Mouse (Mus musculus) left cerebral cortex, postnatal 36 days (tissue): ENCODE results near the gene Adarb1. TPM values are rescaled to one million over a fixed set of nuclear protein-coding genes. Genes with fewer than 3 reads are reported as not detected.
A peak's percentile ranks its signal among the peaks of the same experiment; 100 is the strongest.

Source experiments
- DNase-seq, 2 experiments: peaks; one replicate each; pipeline ENCODE4 v3.0.0; 2021 to 2022; ENCODE audit warnings: low spot score in 2 of 2, mixed read lengths in 1 of 2
- intact Hi-C: fragments of 180-260 bp; cut with DNase I; formaldehyde crosslinking; loops from one replicate; pipeline ENCODE4 v1.15.1; 2025
- total RNA-seq, 2 experiments: library from RNA; stranded (reverse); gene quantifications; 2 replicates each; pipeline ENCODE4 v1.2.3; 2021

The Adarb1 gene
- total RNA-seq, 2 experiments from 2014 or later = 135 to 147 TPM

- no peak for DNase-seq
- intact Hi-C loops = no loop called here
Measured at GRCm38 (mm10) chr10:77397056-77397642, 20.9 kb downstream of the Adarb1 start.

- intact Hi-C loops = no loop called here
- no peak for DNase-seq
Measured at GRCm38 (mm10) chr10:77396015-77396414, 22.1 kb downstream of the Adarb1 start.

- intact Hi-C loops = no loop called here
- DNase-seq = no peak
Measured at GRCm38 (mm10) chr10:77391072-77391471, 27.0 kb downstream of the Adarb1 start.

- DNase-seq = no peak
- intact Hi-C loops = no loop called here
Measured at GRCm38 (mm10) chr10:77387558-77387957, 30.5 kb downstream of the Adarb1 start.

GRCm38 (mm10) chr10:77385731-77386130 is 32.3 kb downstream of the Adarb1 start:
- intact Hi-C loops = no loop called here
- DNase-seq = no peak

- intact Hi-C loops = no loop called here
- DNase-seq = peak; percentile 39 to 48
Measured at GRCm38 (mm10) chr10:77383045-77383444, 35.0 kb downstream of the Adarb1 start.

GRCm38 (mm10) chr10:77381191-77381590 is 36.9 kb downstream of the Adarb1 start:
- DNase-seq = no peak
- intact Hi-C loops = no loop called here

- no peak for DNase-seq
- intact Hi-C loops = no loop called here
Measured at GRCm38 (mm10) chr10:77380716-77381115, 37.4 kb downstream of the Adarb1 start.

- intact Hi-C loops = no loop called here
- no peak for DNase-seq
Measured at GRCm38 (mm10) chr10:77379199-77379598, 38.9 kb downstream of the Adarb1 start.

GRCm38 (mm10) chr10:77376056-77376455 is 42.0 kb downstream of the Adarb1 start:
- DNase-seq = no peak
- intact Hi-C loops = no loop called here

- no peak for DNase-seq
- intact Hi-C loops = no loop called here
Measured at GRCm38 (mm10) chr10:77374948-77375347, 43.1 kb downstream of the Adarb1 start.

GRCm38 (mm10) chr10:77374407-77374806 is 43.7 kb downstream of the Adarb1 start:
- intact Hi-C loops = no loop called here

GRCm38 (mm10) chr10:77370129-77370528 is 47.9 kb downstream of the Adarb1 start:
- peak in 1 of 2 experiments; percentile 1 for DNase-seq
- intact Hi-C loops = no loop called here

More at GRCm38 (mm10) chr10:77374407-77374806, 43.7 kb downstream of the Adarb1 start:
- DNase-seq = no peak

- DNase-seq = no peak
- intact Hi-C loops = no loop called here
Measured at GRCm38 (mm10) chr10:77367973-77368372, 50.1 kb downstream of the Adarb1 start.

GRCm38 (mm10) chr10:77366959-77367358 is 51.1 kb downstream of the Adarb1 start:
- DNase-seq = no peak
- intact Hi-C loops = no loop called here

GRCm38 (mm10) chr10:77365212-77365611 is 52.9 kb downstream of the Adarb1 start:
- peak; percentile 30 to 62 for DNase-seq
- intact Hi-C loops = no loop called here

- peak in 1 of 2 experiments; percentile 1 for DNase-seq
- intact Hi-C loops = no loop called here
Measured at GRCm38 (mm10) chr10:77360486-77360885, 57.6 kb downstream of the Adarb1 start.

GRCm38 (mm10) chr10:77357957-77358356 is 60.1 kb downstream of the Adarb1 start:
- DNase-seq = peak in 1 of 2 experiments; percentile 2
- intact Hi-C loops = loop anchor here (2.0 to 5.0 kb wide), 2 partner anchors 59 to 151 kb away; partner anchors contain the start of gene Adarb1

GRCm38 (mm10) chr10:77353031-77353745 is 64.9 kb downstream of the Adarb1 start:
- peak; percentile 78 to 79 for DNase-seq
- intact Hi-C loops = loop anchor here (2.0 to 5.0 kb wide), 2 partner anchors 36 to 70 kb away; no protein-coding TSS in a partner anchor

GRCm38 (mm10) chr10:77342842-77343241 is 75.2 kb downstream of the Adarb1 start:
- intact Hi-C loops = no loop called here
- DNase-seq = peak; percentile 50

GRCm38 (mm10) chr10:77341711-77342110 is 76.4 kb downstream of the Adarb1 start:
- intact Hi-C loops = no loop called here
- peak; percentile 23 to 35 for DNase-seq
